Mouse (Mus musculus): ENCODE data around the gene Mcm2. TPM values are rescaled to one million over a fixed set of nuclear protein-coding genes. Genes with fewer than 3 reads are reported as not detected.
A peak's percentile ranks its signal among the peaks of the same experiment; 100 is the strongest.

Mcm2 gene
- polyA plus RNA-seq, 1 experiment from 2014 or later: 39.0 TPM

DNA sequence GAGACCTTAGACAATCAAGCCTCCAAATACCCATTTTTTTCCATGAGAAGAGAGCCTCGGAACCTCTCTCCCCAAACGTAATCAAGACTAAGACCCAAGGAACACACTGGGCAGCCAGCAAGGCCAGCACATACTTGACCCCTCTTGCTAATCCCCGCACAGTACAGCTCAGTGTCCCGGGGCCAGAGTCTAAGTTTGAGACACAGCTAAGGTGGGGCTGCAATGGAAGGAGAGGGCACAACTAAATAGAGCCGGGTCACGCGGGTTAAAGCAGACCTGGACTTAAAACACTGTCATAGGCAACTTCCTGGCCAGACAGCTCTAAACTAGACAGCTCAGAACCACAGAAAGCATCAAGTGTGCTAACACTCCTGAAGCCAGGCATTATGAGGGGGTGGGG is 7.7 kb downstream of the Mcm2 start:
- H3K4me1 ChIP-seq (ENCODE audit: control insufficient read depth, insufficient read depth, low read length): no peaks in the 10 kb centered on the region
- no peak for DNase-seq
- peaks cover 47% of the 10 kb centered on the region for H3K36me3 ChIP-seq (ENCODE audit: control insufficient read depth, insufficient read depth, low read length)
- WGBS: 91% methylated on average over 7 of the region's 7 CpGs
- no peak for ATAC-seq (ENCODE audit: low FRiP score, low TSS enrichment)
- H3K9me3 ChIP-seq (ENCODE audit: control insufficient read depth, low read length): no peaks in the 10 kb centered on the region
- H3K9ac ChIP-seq (replicated peaks; ENCODE audit: low read length): no peak overlapping the region
- H3K4me2 ChIP-seq (ENCODE audit: low read length): no peak overlapping the region
- H3K27me3 ChIP-seq (ENCODE audit: control insufficient read depth, insufficient read depth, low read length): no peaks in the 10 kb centered on the region
- H3K27ac ChIP-seq (replicated peaks; ENCODE audit: low read depth, low read length): no peak overlapping the region
- H3K4me3 ChIP-seq (replicated peaks; ENCODE audit: low read depth, low read length): no peak overlapping the region

DNA sequence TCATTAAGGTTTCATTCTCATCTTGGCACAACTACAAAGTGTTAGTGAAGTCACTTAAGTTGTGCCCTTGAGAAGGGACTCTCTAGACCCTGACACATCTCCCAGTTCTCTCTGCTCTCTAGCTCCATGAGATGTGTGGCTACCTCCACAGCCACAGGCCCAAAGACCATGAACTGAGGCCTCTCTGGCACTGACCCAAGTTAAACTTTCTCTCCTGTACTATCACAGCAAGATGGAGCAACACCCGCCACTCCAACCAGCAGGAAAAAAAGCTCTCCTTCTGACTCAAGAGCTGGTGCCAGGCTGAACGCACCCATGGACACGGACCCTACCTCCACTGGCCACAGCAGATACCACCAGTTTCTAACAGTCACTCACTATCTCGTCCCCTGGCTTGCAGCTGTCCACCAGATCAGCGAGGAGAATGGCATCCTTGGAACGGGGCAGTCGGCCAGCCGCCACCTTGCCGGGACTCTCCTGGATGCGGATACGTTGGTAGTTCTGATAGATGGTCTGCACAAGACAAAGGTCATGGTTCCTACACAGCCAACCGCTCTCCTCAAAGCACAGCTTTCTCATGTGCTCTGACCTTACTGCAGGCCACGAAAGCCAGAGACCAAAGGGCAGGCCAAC is 9.1 kb downstream of the Mcm2 start:
- Histone ChIP-seq H3K4me2 (ENCODE audit: low read length) (no peak overlapping the region), H3K9me3 (ENCODE audit: control insufficient read depth, low read length) (no peaks in the 10 kb centered on the region), H3K4me1 (ENCODE audit: control insufficient read depth, insufficient read depth, low read length) (no peaks in the 10 kb centered on the region), H3K9ac (replicated peaks; ENCODE audit: low read length) (no peak overlapping the region), H3K36me3 (ENCODE audit: control insufficient read depth, insufficient read depth, low read length) (peaks cover 50% of the 10 kb centered on the region), H3K4me3 (replicated peaks; ENCODE audit: low read depth, low read length) (no peak overlapping the region), H3K27me3 (ENCODE audit: control insufficient read depth, insufficient read depth, low read length) (no peaks in the 10 kb centered on the region), H3K27ac (replicated peaks; ENCODE audit: low read depth, low read length) (no peak overlapping the region)
- ATAC-seq (ENCODE audit: low FRiP score, low TSS enrichment): no peak
- DNase-seq: no peak
- 95% methylated on average over 13 of the region's 13 CpGs for WGBS

DNA sequence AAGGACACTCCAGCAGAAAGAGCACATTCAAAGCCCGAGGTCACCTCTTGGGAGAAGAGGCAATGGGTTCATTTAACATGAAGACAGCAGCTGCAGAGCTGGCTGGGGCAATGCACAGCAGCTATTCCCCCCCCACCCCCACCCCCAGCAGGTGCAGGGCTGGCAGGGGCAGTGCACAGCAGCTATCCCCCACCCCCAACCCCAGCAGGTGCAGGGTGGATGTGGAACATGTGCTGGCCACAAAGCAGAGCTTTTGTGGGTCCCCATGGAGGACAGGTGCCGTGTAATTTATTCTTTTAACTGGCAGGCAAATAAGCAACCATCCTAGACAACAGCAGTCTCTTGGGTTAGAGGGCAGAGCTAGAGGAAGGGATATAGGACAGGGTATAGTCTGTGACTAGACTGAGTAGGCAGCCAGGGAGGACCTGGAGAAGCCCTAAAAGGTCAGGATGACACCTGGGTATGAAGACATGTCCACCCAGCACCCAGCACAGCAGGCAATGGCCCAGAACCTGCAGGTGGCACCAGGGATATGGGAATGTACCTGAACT is 12.1 kb downstream of the Mcm2 start:
- WGBS: 25% methylated on average over 2 of the region's 2 CpGs
- no peak overlapping the region for H3K4me2 ChIP-seq (ENCODE audit: low read length)
- ATAC-seq (ENCODE audit: low FRiP score, low TSS enrichment) (no peak; the same call in 1 of the 2 replicates), DNase-seq (peak; percentile 45)
- H3K4me1 ChIP-seq (ENCODE audit: control insufficient read depth, insufficient read depth, low read length): no peaks in the 10 kb centered on the region
- H3K9me3 ChIP-seq (ENCODE audit: control insufficient read depth, low read length): no peaks in the 10 kb centered on the region
- no peaks in the 10 kb centered on the region for H3K27me3 ChIP-seq (ENCODE audit: control insufficient read depth, insufficient read depth, low read length)
- 0 out of 2 replicates have a peak overlapping the region, but pooled peaks have one; percentile 13 for H3K27ac ChIP-seq (replicated peaks; ENCODE audit: low read depth, low read length)
- H3K9ac ChIP-seq (replicated peaks; ENCODE audit: low read length): no peak overlapping the region
- peaks cover 55% of the 10 kb centered on the region for H3K36me3 ChIP-seq (ENCODE audit: control insufficient read depth, insufficient read depth, low read length)
- no peak overlapping the region for H3K4me3 ChIP-seq (replicated peaks; ENCODE audit: low read depth, low read length)

DNA sequence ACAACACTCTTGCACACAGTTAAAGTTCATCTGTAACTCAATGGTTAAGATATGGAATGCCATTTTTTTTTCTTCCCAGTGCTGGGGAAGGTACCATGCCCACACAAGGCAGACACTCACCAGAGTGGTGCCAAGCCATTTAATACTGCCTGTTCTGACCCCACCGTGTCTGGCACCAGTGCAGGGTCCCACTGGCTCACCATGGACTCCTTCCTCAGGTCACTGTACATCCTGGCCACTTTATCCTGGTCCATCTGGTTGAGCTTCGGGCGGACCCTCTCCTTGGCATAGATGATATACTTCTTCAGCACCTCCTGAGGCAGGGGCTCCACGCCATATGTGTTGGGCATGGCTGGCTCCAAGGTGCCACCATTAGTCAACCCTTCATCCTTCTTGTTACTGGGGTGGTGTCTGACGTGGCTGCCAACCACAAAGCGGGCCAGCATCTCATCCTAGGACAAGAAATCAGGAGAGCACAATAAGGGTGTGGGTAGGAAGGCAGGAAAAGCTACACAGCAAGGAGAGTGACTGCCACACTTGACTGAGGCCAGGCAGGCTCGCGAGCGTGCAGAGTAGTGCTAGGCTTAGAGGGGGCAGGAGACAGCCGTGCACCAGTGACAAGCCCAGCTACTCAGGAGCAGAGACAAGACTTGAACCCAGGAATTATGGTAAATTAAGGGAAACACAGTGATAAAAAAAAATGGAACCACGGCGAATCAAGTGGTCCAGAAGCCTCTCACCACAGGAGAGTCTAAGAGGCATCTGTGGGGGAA is 12.8 kb downstream of the Mcm2 start:
- ATAC-seq (ENCODE audit: low FRiP score, low TSS enrichment) (no peak), DNase-seq (no peak)
- Histone ChIP-seq H3K4me1 (ENCODE audit: control insufficient read depth, insufficient read depth, low read length) (no peaks in the 10 kb centered on the region), H3K4me3 (replicated peaks; ENCODE audit: low read depth, low read length) (no peak overlapping the region), H3K27me3 (ENCODE audit: control insufficient read depth, insufficient read depth, low read length) (no peaks in the 10 kb centered on the region), H3K9me3 (ENCODE audit: control insufficient read depth, low read length) (no peaks in the 10 kb centered on the region), H3K9ac (replicated peaks; ENCODE audit: low read length) (no peak overlapping the region), H3K4me2 (ENCODE audit: low read length) (no peak overlapping the region), H3K36me3 (ENCODE audit: control insufficient read depth, insufficient read depth, low read length) (peaks cover 50% of the 10 kb centered on the region), H3K27ac (replicated peaks; ENCODE audit: low read depth, low read length) (0 out of 2 replicates have a peak overlapping the region, but pooled peaks have one; percentile 13)
- WGBS: 83% methylated on average over 12 of the region's 12 CpGs

DNA sequence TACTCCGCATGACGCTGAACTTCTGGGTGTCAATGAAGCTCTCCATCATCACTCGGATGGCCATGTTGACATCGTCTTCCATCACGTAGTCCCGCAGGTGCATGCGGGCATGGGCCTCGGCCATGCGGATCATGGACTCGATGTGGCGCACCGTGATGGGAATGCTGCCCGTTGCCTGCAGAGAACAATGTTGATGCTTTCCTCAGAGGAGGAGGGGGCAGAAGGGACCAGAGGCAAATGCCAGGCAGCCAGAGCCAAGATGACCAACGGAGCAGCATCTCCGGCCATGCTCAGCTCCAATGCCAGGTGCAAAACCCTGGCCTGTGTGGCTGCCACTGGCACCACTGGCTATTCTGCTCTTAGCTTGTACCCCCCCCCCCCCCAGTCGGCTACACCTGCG is 13.9 kb downstream of the Mcm2 start:
- 97% methylated on average over 17 of the region's 17 CpGs for WGBS
- Histone ChIP-seq H3K4me3 (replicated peaks; ENCODE audit: low read depth, low read length) (no peak overlapping the region), H3K4me1 (ENCODE audit: control insufficient read depth, insufficient read depth, low read length) (no peaks in the 10 kb centered on the region), H3K9ac (replicated peaks; ENCODE audit: low read length) (no peak overlapping the region), H3K27me3 (ENCODE audit: control insufficient read depth, insufficient read depth, low read length) (no peaks in the 10 kb centered on the region), H3K9me3 (ENCODE audit: control insufficient read depth, low read length) (no peaks in the 10 kb centered on the region), H3K27ac (replicated peaks; ENCODE audit: low read depth, low read length) (no peak overlapping the region), H3K4me2 (ENCODE audit: low read length) (no peak overlapping the region), H3K36me3 (ENCODE audit: control insufficient read depth, insufficient read depth, low read length) (peaks cover 42% of the 10 kb centered on the region)
- no peak for DNase-seq
- ATAC-seq (ENCODE audit: low FRiP score, low TSS enrichment): no peak

DNA sequence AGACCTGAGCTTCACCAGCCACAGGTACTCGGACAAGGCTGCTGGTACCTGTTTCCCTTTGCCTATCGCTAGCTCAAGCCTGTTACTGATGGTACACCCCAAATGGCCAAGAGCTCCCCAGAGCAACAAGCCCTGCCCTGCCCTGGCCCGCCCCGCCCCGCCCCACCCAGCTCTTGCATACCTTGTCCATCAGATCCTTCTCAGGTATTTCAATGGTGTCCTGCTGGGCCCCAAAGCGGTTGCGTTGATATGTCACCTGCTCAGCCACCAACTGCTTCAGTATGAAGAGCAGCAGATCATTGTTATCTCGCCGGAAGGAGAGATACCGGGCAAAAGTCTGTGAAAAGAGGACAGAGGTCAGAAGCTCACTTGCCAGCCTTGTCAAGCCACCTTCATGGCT is 14.4 kb downstream of the Mcm2 start:
- ATAC-seq (ENCODE audit: low FRiP score, low TSS enrichment): no peak
- H3K9ac ChIP-seq (replicated peaks; ENCODE audit: low read length): no peak overlapping the region
- no peak for DNase-seq
- no peak overlapping the region for H3K27ac ChIP-seq (replicated peaks; ENCODE audit: low read depth, low read length)
- WGBS: 95% methylated on average over 10 of the region's 10 CpGs
- H3K36me3 ChIP-seq (ENCODE audit: control insufficient read depth, insufficient read depth, low read length): peaks cover 37% of the 10 kb centered on the region
- no peaks in the 10 kb centered on the region for H3K27me3 ChIP-seq (ENCODE audit: control insufficient read depth, insufficient read depth, low read length)
- H3K4me2 ChIP-seq (ENCODE audit: low read length): no peak overlapping the region
- no peaks in the 10 kb centered on the region for H3K9me3 ChIP-seq (ENCODE audit: control insufficient read depth, low read length)
- H3K4me3 ChIP-seq (replicated peaks; ENCODE audit: low read depth, low read length): no peak overlapping the region
- H3K4me1 ChIP-seq (ENCODE audit: control insufficient read depth, insufficient read depth, low read length): no peaks in the 10 kb centered on the region

DNA sequence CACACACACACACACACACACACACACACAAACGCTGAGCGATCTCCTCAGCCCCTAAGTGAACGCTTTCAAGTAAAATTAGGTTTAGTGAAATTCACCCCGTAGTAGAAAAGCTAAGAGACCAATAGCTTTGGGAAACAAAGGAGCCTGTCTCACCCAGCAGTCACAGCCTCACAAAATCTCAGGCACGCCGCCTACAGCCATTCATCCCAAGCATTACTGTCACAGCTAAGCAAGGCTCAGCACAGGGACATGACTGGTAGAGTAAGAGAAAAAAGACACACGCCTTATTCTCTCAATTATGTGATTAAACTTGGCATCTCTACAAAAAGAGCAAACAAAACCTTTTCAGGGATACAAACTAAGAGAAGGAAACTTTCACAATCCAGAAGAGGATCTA is 17.2 kb downstream of the Mcm2 start:
- whole genome bisulfite sequencing: 22% methylated on average over 7 of the region's 7 CpGs
- Histone ChIP-seq H3K4me1 (ENCODE audit: control insufficient read depth, insufficient read depth, low read length) (no peaks in the 10 kb centered on the region), H3K4me2 (ENCODE audit: low read length) (no peak overlapping the region), H3K36me3 (ENCODE audit: control insufficient read depth, insufficient read depth, low read length) (peaks cover 16% of the 10 kb centered on the region), H3K9ac (replicated peaks; ENCODE audit: low read length) (no peak overlapping the region), H3K27ac (replicated peaks; ENCODE audit: low read depth, low read length) (peak overlapping the region; percentile 49), H3K4me3 (replicated peaks; ENCODE audit: low read depth, low read length) (no peak overlapping the region), H3K9me3 (ENCODE audit: control insufficient read depth, low read length) (no peaks in the 10 kb centered on the region), H3K27me3 (ENCODE audit: control insufficient read depth, insufficient read depth, low read length) (no peaks in the 10 kb centered on the region)
- ATAC-seq (ENCODE audit: low FRiP score, low TSS enrichment) (no peak), DNase-seq (no peak)

DNA sequence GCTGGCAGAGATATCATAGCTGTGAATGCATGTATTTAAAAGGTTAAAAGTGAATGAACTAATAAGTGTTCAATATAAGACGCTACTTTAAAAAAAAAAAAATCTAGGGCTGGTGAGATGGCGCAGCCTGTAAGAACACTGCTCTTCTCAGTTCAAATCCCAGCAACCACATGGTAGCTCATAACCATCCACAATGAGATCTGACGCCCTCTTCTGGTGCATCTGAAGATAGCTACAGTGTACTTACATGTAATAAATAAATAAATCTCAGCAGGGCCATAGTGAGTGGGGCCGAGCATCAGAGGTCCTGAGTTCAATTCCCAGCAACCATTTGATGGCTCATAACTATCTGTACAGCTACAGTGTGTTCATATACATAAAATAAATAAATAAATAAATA is 19.1 kb downstream of the Mcm2 start:
- H3K36me3 ChIP-seq (ENCODE audit: control insufficient read depth, insufficient read depth, low read length): peaks cover 10% of the 10 kb centered on the region
- H3K9ac ChIP-seq (replicated peaks; ENCODE audit: low read length): no peak overlapping the region
- no peak for ATAC-seq (ENCODE audit: low FRiP score, low TSS enrichment)
- no peaks in the 10 kb centered on the region for H3K27me3 ChIP-seq (ENCODE audit: control insufficient read depth, insufficient read depth, low read length)
- no peak overlapping the region for H3K4me2 ChIP-seq (ENCODE audit: low read length)
- no peaks in the 10 kb centered on the region for H3K9me3 ChIP-seq (ENCODE audit: control insufficient read depth, low read length)
- WGBS: 69% methylated on average over 4 of the region's 4 CpGs
- H3K4me3 ChIP-seq (replicated peaks; ENCODE audit: low read depth, low read length): no peak overlapping the region
- H3K4me1 ChIP-seq (ENCODE audit: control insufficient read depth, insufficient read depth, low read length): 0 out of 2 replicates have a peak, but pooled peaks cover 2% of the 10 kb centered on the region
- DNase-seq: no peak
- no peak overlapping the region for H3K27ac ChIP-seq (replicated peaks; ENCODE audit: low read depth, low read length)
